Mouse (Mus musculus) megakaryocyte, embryonic 14.5 days (primary cell): ENCODE data around the gene a.

Experiments used
- FLI1 ChIP-seq: IDR thresholded peaks from 2 replicates; pipeline ENCODE4 v1.6.1; 2012; ENCODE audit warnings: low read length, inconsistent platforms, mixed read lengths
- GATA1 ChIP-seq: IDR thresholded peaks from 3 replicates; pipeline ENCODE4 v1.6.1; 2012; ENCODE audit warnings: mixed read lengths, low read length, inconsistent platforms, borderline replicate concordance

DNA sequence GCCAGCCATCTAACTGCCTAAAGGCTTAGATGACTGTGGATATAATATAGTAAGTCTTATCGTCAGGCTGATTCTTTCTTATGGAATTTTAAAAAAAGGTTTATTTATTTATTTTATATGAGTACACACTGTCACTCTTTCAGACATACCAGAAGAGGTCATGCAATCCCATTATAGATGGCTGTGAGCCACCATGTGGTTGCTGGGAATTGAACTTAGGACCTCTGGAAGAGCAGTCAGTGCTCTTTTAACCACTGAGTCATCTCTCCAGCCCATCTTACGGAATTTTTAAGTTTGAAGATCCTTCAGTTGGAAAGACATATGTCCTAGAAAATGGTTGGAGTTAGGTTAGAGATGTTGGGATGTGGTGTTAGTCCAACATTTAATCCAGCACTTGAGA, 22.2 kb downstream of the a start:
- no peak for TF ChIP-seq GATA1
- TF ChIP-seq FLI1 = no peak
